Mouse (Mus musculus) ES-E14 (cell line): ENCODE data around the gene Prr5.

ENCODE experiments used
- CHD2 ChIP-seq: IDR thresholded peaks from 2 replicates; pipeline ENCODE4 v1.6.1; 2014; ENCODE audit warnings: mild to moderate bottlenecking, low read depth, low read length, inconsistent platforms
- HCFC1 ChIP-seq: IDR thresholded peaks from 2 replicates; pipeline ENCODE4 v1.6.1; 2012; ENCODE audit warnings: low read length, inconsistent platforms, borderline replicate concordance; ENCODE audit not compliant: insufficient read depth
- MAFK ChIP-seq: IDR thresholded peaks from 2 replicates; pipeline ENCODE4 v1.6.1; 2014; ENCODE audit warnings: mild to moderate bottlenecking, low read depth, low read length, inconsistent platforms; ENCODE audit not compliant: insufficient read depth
- ZC3H11A ChIP-seq: IDR thresholded peaks from 2 replicates; pipeline ENCODE4 v1.6.1; 2012; ENCODE audit warnings: low read depth, mild to moderate bottlenecking, inconsistent platforms, low read length, borderline replicate concordance
- ZNF384 ChIP-seq: IDR thresholded peaks from 2 replicates; pipeline ENCODE4 v1.6.1; 2012; ENCODE audit warnings: low read depth, low read length, inconsistent platforms

DNA sequence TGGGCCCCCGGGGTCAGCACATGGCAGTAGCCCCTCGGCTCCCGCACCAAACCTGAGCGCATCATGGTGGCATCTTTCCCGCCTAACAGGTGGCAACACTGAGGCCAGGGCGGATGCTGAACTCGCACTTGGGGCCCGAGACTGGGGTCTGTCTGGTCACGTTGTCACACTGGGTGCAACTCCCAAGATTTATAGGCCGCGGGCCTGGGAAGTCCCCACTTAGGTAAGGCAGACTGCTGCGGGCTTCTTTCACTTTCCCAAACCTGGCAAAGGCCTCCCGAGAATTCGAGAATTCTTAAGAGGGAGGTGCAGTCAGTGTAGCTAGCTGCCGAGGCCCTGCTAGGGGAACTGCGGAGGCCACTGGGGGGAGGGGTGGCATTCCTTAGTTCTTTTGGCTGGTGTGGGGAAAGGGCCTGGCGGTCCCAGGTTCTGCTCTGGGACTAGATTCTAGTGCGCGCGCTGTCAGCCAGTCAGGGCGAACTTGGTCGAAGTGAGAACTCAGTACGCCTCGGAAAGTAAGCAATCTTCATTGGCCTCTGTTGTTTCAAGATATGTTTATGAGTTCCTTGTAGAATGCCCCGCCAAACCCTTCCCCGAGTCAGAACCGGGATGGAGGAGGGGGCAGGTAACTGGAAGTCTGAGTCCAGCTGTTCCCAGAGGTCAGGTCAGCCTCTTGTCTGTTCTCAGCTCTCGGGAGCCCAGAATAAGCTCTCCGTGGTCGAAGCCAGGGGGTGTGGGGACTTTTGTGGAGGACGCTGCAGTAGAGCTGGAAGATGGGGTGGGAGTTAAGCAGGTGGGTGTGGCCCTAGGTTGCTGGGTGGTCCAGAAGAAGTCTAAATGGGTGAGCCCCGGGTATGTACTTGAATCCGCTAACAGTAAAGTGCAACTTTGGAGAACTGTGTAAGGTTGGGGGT, 51.1 kb downstream of the Prr5 start:
- TF ChIP-seq ZNF384: no peak
- no peak for TF ChIP-seq HCFC1
- TF ChIP-seq MAFK: no peak
- no peak for TF ChIP-seq ZC3H11A
- no peak for TF ChIP-seq CHD2
